Mouse (Mus musculus) mesoderm, embryonic 11.5 days (tissue): ENCODE data around the gene Coro2b.

Experiments used
- DNase-seq: peaks from one replicate; pipeline ENCODE4 v3.0.0-alpha.2; 2012; ENCODE audit warnings: low read depth, low spot score

The Coro2b gene

DNA sequence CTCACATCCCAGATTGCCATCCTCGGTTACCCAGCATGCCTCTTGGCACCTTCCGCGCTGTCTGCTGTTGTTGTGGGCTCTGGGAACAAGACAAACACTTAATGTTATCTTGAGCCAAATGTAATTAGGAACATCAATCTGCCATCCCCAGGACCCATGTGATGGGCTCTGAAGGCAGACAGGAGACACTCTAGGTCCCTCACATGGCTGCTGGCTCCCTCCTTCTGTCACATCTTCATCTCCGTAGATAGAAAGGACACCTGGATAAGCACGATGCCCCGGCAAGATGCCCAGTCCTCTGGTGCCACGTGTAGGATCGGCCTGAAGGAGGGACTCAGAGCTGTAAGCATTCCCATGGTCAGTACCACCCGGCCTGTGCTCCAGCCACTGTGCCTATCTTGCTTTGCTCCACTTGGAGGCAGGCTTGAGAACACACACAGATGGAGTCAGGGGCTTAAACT lies 2.4 kb upstream of the Coro2b start:
- no peak for DNase-seq

DNA sequence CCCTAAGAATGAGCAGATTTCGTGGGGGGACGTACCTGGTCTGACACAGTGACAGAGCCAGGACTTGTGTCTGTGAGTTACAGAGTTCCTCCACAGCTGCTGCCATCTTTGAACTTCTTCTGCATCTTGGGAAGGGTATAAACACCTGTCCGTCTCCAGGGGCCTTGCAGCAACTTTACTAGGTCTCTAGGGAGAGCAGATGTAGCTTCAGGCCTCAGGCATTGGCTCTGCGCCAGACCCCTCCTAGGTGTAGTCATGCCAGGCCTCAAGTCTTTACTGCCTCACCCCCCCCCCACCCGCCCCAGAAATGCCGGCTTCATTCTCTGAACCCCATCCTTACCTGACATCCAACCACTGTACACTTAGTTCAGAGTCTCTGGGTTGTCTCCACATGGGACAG lies 1.1 kb upstream of the Coro2b start:
- DNase-seq: no peak

DNA sequence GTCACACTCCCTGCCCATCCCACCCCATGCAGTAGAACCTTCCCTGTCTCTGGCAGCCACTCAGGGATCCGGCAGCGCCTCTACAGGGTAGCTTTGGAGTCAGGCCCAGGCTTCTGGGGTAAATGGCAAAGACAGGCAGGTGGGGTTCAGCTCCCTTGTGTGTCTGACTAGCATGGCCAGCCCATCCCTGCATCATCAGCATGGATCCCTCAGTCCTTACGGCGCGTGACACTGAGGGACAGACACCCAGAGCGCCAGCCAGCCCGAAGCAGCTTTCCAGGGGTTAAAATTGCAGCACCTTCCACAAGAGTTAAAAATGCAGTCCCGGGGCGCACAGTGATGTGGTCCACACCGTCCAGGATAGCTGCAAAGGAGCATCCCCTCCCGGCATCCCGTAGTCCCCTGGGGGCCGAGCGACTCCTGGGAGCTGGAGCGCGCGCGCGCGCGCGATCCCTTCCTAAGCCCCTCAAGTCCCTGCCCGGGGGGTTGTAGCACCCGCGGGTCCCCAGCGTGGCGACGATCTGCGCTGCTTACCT lies 657 bp downstream of the Coro2b start:
- peak; percentile 61 for DNase-seq

DNA sequence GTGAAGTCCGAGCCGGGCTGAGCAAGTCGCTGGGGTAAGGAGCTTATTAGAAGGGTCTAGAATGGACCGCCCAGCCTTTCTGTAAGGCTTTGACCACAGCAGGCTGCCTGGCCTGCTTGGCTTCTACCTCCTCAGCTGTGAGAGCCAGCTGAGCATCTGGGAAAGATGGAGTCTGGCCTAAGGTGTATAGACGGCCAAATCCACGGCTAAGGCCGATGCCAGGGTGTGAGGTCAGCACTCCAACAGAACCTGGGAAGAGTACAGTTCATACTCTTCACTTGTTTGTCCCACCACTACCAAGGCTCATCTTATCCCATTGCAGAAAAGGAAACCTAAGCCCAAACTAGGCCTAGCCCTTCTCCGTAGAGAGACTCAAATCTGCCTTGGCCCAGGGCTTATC lies 1.3 kb downstream of the Coro2b start:
- DNase-seq: no peak

DNA sequence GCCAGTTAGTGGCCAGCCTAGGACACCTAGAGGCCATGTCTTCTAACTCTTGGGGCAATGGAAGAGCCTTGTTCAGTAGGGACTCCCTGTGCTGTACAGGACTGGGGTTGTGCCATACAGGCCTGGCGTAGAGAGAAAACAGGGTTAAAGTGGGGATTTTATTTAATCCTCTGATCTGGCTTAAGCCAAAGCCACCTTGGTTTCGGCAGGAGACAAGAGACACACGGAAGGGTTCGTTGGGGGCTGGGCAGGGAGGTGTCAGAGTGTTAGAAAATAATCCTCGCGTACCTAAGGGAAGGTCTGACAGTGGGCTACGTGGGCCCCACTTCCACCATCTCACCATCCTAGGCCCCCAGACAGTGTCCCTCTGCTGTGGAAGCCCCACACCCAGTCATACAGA lies 2.2 kb downstream of the Coro2b start:
- no peak for DNase-seq

DNA sequence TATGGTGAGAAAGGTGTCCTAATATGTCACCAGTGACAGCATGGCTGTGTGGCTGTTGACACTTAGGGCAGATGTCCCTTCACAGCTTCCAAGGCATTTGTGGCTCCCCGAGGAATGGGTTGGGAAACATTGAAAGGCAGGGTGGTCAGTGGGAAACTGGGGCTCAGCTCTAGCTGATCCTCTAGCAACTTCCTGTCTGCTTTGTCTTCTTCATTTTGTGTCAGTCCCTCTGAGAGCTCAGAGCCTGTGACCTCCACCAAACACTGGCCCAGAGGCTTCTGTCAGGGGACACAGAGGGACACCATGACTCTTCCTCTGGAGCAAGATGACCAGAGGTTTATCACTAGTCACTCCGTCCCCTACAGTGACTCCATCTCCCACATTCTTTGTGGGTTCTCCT lies 2.7 kb downstream of the Coro2b start:
- no peak for DNase-seq

DNA sequence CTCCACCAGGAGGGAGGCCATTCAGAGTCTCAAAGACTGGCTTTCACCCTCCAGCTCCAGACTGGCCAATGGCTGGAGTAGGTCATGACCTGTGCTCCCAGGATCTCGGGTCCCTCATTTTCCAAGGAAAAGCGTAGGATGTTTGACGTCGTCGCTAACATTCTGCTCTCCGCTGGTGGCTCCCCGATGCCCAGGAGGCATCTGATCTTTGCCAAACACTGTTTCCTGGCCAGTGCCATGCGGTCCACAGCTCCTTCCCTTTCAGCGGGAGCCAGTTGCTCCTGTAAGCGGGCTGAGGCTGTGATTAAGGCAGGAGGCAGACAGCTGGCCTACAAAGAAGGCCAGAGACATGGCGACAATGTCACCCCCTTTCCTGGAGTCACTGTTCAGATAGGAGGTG lies 4.0 kb downstream of the Coro2b start:
- no peak for DNase-seq

DNA sequence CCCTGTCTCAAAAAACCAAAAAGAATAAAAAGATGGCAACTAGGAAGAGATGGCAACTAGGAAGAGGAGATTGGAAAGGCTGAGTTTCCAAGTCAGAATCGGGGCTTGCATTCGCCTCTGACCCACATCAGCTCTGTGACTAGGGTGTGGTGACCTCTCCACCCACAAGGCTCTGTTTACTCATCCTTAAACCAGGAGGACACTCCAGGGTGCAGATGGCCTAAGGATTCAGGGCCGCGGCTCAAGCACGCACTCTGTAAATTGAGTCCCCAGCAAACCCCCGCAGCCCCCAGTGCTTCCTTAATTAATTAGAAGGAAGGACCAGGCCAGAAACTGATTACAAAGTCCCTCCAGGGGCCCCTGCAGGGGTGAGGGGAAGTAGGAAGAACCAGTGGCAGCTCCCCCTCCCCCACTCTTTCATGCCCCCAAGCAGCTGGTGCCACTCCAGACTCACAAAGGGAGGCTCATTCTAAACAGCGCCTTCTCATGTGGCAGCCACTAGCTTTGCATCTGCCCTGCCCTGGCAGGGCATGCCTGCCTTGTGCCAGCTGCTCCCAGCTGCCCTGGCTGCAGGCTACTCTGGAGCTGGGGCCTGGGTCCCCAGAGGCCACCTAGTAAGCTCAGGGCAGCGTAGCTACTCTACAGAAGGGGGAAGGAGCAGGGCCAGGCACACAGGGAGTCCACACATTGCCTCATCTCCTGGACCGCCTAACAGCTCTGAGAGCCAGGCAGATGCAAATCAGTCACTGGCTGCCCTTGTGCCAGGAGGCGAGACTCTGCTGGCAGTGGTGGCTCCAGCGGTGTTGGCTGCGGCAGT lies 5.2 kb downstream of the Coro2b start:
- peak; percentile 68 for DNase-seq

DNA sequence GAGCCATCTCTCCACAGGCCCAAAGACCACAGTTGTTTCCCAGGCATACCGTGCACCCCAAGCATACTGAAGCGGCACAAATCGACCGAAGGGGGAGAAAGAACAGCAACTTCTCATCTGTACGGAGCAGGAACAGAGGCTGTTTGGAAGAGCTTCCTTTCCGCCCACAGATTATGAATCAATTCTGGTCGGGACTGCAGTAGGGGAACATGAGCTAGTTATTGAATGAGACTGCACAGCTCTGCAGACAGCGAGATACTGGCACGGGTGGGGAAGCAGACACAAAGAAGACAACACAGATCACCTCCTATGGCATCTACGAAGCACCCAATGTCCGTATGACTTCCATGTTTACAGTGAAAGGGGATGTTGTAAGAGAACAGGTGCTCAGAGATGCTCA lies 8.3 kb downstream of the Coro2b start:
- no peak for DNase-seq

DNA sequence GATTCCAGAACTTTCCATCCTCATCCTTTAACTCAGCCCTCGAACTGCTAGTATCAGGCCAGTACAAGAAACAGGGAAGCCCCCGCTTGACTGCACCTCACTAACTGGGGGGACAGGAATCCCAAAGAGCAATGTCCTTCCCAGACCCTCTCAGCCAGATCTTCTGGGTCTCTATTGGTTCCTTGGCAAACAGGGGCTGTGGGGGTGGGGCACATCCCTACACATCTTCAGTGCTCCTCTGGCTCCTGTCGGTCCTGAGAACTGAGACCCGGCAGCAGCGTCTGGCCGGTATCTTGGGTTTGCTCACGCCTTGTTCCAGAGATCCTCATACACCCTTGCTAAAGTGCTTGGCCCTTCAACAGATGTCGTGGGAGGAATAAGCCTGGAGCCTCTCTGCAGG lies 10.0 kb downstream of the Coro2b start:
- no peak for DNase-seq

DNA sequence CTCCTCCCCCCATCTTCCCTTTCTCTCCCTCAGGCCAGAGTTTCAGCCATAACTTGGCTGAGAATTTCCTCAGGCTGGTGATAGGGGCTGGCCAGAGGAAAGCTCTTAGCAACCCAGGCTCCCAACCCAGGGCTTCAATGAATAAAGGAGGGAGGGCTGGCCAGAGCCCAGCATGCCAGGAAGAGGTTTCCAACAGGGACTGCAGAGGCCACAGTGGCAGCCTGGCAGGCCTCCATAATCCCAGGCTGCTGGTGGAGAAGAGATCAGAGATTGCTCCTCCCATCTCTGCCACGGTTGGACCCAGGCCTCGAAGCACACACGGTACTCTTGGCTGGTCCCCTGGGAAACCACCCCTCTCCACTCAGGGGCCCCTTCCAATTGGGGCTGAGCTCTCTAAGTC lies 10.4 kb downstream of the Coro2b start:
- no peak for DNase-seq

DNA sequence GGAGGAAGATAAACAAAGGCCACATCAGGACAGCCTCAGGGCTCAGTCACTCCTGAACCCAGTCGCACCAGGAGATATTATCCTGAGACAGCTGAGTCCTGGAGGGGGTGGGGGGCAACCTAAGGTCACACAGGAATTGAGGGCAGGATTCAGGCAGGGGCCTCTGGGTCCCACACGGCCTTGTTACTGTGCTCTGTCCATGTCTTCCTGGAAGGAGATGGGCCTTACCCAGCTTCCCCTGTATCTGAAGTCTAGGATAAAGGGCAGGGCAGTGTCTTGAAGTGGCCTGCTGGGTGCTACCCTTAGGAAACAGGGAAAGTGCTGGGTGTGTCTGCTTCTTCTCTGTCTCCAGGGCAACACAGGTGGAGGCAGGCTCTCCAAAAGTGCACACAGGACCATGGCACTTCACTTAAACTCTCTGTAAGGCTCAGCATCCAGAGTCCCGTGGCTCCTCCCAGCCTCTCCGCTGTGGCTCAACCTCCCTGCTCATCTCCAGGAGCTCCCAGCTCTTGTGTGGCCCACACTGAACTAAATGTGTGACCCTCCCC lies 12.0 kb downstream of the Coro2b start:
- DNase-seq: no peak

DNA sequence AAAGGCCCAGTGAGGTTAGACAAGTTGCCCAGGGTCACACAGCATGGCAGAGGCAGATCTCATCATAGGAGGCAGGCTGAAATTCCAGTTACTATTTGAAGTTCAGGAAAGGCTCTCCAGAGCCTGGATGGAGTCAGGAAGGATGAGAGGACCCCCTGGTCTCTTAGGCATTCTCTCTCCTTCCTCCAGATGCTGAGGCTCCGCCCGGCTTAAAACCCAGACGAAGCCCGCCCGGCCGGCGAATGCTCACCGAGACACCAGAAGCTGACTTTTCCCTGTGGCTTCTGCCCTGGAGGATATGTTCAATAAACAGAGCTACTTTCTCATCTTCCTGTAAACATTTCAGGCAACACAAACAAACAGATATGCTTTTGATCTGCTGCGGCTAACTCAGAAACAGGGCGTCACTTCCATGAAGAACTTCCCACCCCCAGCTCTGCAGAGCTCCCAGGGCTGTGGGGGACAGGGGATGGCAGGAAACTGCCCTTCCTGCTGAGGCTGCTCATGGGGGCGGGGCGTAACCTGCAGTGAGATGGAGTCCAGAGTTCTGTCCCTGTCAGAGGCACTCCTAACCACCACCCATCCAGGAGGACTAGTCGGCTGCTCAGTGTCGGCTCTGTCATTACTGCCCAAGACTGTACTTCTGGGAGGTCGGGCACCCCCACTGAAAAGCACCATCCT lies 13.9 kb downstream of the Coro2b start:
- no peak for DNase-seq

DNA sequence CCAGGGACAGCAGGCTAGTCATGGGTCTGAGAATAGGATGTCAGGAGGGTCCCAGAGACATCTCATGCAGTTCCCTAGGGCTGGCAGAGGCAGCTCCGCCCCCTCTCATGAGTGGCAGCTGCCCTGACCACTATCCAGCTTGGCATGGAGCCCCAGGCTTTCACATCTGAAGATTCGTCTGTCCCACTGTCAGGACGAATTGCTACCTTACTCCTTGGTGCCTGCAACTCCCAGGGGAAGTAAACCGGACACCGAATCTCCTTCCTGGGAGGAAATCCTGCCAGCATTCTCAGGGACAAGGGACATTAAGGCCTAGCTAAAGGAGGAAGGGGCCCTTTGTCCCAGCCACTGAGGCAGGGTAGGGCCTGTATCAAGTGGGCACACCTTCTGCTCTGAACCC lies 14.6 kb downstream of the Coro2b start:
- DNase-seq: no peak

DNA sequence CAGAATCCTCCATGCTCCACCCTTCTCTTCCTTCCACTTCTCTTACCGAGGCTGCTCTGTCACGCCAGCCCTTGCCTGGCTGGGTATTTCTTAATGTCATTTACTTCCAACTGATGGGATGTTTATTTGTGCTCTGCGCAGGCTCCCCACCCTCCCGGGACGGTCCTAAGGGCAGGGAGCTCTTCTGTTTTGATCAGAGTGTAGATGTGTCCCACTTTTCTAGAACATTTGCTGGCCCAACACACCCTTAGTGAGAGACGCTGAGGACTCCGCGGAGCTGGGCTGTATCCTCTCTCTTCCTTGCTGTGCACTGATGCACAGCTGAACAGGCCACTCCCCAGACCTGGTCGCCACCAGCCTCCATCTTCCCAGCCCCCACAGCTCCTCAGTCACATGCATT lies 15.3 kb downstream of the Coro2b start:
- no peak for DNase-seq

DNA sequence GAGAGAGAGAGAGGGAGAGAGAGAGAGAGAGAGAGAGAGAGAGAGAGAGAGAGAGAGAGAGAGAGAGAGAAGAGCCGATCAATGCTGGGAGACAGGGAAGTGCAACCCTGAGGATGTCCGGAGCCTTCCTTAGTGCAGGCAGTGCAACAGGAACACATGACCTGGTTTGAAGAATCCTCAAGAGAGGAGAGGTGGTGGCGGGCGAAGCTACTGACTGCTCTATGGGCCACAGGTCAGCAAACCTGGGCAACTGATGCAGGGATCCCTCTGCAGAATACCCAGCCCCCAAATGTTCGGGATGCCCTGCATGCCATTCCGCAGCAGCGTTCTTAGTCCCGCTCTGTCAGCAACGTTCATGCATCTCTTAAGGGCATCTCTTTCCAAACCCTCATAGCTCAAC lies 15.9 kb downstream of the Coro2b start:
- DNase-seq: no peak

DNA sequence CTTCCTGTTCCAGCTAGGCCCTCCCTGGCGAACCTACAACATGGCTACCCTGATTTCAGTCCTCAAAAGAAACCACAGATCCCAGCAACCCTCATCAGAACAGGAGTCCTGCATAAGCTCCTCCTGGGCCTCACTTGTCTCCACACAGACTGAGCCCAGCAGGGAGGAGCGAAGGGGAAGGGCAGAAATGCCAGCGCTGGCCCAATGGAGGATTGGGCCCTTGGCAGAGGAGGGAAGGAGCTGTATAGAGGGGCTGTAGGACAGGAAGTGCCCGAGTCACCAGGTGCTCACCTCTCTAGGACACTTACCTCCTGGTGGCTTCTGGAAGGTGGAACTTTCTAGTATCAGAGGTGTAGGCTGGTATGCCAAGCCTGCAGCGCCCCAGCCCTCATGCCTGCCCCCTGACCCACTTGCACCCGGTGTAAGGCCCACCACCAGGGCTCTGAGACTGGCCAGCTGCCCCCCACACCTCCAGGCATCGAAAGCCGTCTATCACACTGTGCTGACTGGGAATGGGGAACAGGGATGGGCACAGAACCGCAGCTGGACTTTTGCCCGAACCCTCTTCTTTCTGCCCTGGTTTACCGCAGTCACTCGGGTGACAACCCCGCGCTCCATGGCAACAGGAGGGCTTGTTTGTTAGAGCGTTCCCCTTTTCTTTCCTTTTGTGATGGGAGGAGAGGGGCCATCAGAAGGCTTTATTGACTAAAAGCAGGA lies 16.9 kb downstream of the Coro2b start:
- DNase-seq: no peak

DNA sequence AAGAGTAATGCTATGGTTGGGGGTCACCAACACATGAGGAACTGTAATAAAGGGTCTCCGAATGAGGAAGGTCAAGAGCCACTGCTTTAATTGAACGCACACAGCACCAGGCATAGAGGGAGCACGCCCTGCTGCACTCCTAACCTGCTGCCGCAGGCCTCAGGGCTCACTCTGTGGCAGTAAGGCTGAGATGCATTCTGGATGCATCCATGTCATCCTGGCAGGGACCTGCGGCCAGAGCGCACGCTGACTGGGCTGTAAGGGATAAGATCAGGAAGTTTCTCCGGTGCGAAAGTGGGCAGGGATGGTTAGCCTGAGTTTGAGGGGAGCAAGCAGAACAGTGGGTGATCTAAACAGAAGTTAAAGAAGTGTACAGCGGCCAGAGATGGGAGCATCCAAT lies 17.5 kb downstream of the Coro2b start:
- no peak for DNase-seq

DNA sequence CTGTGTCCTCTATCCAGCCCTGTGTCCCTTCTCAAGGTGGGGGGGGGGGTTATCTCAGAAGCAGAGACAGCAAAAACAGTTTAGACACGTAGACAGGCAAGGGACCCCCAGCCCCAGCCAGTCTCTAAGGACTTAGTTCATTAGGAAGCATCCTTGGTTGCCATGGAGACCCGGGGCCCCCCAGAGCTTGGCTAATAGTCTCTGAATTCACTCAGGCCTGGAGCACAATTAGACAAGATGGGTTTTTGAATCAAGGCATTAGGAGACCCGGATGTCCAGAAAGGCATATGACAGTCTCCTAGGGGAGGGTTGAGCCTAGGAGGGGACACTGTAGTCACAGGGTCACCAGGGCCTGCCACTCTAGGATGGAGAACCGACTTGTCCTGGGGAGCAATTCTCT lies 18.3 kb downstream of the Coro2b start:
- no peak for DNase-seq

DNA sequence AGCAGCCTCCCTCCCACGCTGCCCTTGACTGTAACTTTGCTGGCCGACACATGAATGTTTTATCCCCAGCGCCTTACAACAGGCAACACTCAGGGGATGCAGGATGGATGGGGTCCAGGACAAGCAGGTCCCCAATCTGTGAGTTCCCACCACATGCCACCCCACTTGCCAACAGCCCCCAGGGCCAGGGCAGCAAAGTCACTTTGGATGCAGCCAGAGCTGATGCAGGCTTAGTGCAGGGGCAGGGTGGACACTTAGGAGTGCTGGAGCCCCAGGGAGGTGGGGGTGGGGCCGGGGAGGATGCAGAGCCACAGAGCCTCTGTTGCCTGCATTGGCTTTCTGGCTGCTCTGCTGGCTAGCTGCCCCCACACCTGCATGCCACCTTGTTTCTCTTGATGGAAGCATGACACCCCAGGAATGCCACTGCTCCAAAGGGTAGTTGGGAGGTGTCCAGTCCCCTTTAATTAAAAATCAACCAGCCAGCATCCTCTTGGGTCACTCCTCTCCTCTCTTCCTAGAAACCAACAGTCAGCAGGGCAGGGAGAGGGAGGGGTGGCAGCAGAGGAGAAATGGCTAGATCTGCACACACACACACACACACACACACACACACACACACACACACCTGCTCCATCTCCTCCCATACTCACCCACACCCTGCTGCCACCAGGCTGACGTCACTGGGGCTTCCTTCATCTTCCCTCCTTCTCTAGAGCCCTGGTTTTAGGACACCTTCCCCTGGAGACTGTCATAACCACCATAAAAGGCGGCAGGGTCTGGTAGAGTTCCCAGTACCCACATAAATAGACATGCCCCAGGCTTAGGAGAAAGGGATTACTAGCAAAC lies 19.5 kb downstream of the Coro2b start:
- no peak for DNase-seq

DNA sequence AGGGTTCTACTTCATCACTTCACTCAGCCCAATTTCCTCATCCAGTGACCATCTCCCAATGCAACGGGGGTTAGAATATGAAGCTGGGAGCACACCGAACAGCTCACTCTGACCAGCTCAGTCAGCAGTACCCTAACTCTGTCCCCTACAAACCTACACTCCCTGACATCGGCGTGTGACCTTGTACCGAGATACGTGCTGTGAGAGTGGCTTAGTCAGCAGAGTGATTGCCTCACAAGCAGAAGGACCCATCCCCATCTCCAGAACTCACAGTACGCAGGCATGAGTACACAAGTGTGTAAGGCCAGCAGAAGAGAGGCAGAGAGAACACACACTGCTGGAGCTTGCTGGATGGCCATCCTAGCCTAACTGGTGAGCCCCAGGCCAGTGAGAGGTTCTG lies 21.7 kb downstream of the Coro2b start:
- DNase-seq: no peak
